Mouse (Mus musculus): ENCODE data around the gene AC170998.1. TPM values are rescaled to one million over a fixed set of nuclear protein-coding genes. Genes with fewer than 3 reads are reported as not detected.

The AC170998.1 gene
- polyA plus RNA-seq, 1 experiment from 2014 or later: 2.3 TPM

- Histone ChIP-seq H3K4me3 (replicated peaks; ENCODE audit: low read length) (no peak overlapping the region), H3K9ac (ENCODE audit: low read length) (no peak overlapping the region), H3K36me3 (ENCODE audit: control insufficient read depth, insufficient read depth, low read length) (peaks cover 22% of the 10 kb centered on the region), H3K27ac (ENCODE audit: low read length) (no peak overlapping the region), H3K4me2 (ENCODE audit: low read depth, low read length) (no peak overlapping the region), H3K27me3 (ENCODE audit: control insufficient read depth, insufficient read depth, low read length) (no peaks in the 10 kb centered on the region), H3K9me3 (replicated peaks; ENCODE audit: control insufficient read depth, low read length) (no peaks in the 10 kb centered on the region), H3K4me1 (ENCODE audit: control insufficient read depth, insufficient read depth, low read length) (no peaks in the 10 kb centered on the region)
- ATAC-seq (ENCODE audit: insufficient read depth, low FRiP score): no peak
- 79% methylated on average over 6 of the region's 6 CpGs for WGBS
These were observed 13.4 kb downstream of the AC170998.1 start for GRCm38 (mm10) chr17:28739244-28739643.

- 93% methylated on average over 11 of the region's 11 CpGs for WGBS
- no peak for ATAC-seq (ENCODE audit: insufficient read depth, low FRiP score)
- no peak overlapping the region for H3K4me3 ChIP-seq (replicated peaks; ENCODE audit: low read length)
- H3K4me2 ChIP-seq (ENCODE audit: low read depth, low read length): no peak overlapping the region
- no peaks in the 10 kb centered on the region for H3K4me1 ChIP-seq (ENCODE audit: control insufficient read depth, insufficient read depth, low read length)
- no peaks in the 10 kb centered on the region for H3K27me3 ChIP-seq (ENCODE audit: control insufficient read depth, insufficient read depth, low read length)
- H3K36me3 ChIP-seq (ENCODE audit: control insufficient read depth, insufficient read depth, low read length): peaks cover 26% of the 10 kb centered on the region
- no peak overlapping the region for H3K27ac ChIP-seq (ENCODE audit: low read length)
- no peaks in the 10 kb centered on the region for H3K9me3 ChIP-seq (replicated peaks; ENCODE audit: control insufficient read depth, low read length)
- no peak overlapping the region for H3K9ac ChIP-seq (ENCODE audit: low read length)
These were observed 17.4 kb downstream of the AC170998.1 start for GRCm38 (mm10) chr17:28743145-28743866.

- no peak overlapping the region for H3K9ac ChIP-seq (ENCODE audit: low read length)
- ATAC-seq (ENCODE audit: insufficient read depth, low FRiP score): no peak
- no peaks in the 10 kb centered on the region for H3K27me3 ChIP-seq (ENCODE audit: control insufficient read depth, insufficient read depth, low read length)
- no peaks in the 10 kb centered on the region for H3K9me3 ChIP-seq (replicated peaks; ENCODE audit: control insufficient read depth, low read length)
- 89% methylated on average over 9 of the region's 9 CpGs for WGBS
- H3K36me3 ChIP-seq (ENCODE audit: control insufficient read depth, insufficient read depth, low read length): peaks cover 26% of the 10 kb centered on the region
- no peak overlapping the region for H3K4me3 ChIP-seq (replicated peaks; ENCODE audit: low read length)
- H3K4me2 ChIP-seq (ENCODE audit: low read depth, low read length): no peak overlapping the region
- H3K27ac ChIP-seq (ENCODE audit: low read length): no peak overlapping the region
- no peaks in the 10 kb centered on the region for H3K4me1 ChIP-seq (ENCODE audit: control insufficient read depth, insufficient read depth, low read length)
These were observed 18.0 kb downstream of the AC170998.1 start for GRCm38 (mm10) chr17:28743916-28744315.

GRCm38 (mm10) chr17:28745773-28746172 is 19.9 kb downstream of the AC170998.1 start:
- no peaks in the 10 kb centered on the region for H3K4me1 ChIP-seq (ENCODE audit: control insufficient read depth, insufficient read depth, low read length)
- H3K4me3 ChIP-seq (replicated peaks; ENCODE audit: low read length): no peak overlapping the region
- 68% methylated on average over 6 of the region's 6 CpGs for WGBS
- no peak overlapping the region for H3K4me2 ChIP-seq (ENCODE audit: low read depth, low read length)
- peak; percentile 25; the same call in 1 of the 2 replicates for ATAC-seq (ENCODE audit: insufficient read depth, low FRiP score)
- no peak overlapping the region for H3K27ac ChIP-seq (ENCODE audit: low read length)
- no peaks in the 10 kb centered on the region for H3K27me3 ChIP-seq (ENCODE audit: control insufficient read depth, insufficient read depth, low read length)
- no peaks in the 10 kb centered on the region for H3K9me3 ChIP-seq (replicated peaks; ENCODE audit: control insufficient read depth, low read length)
- peaks cover 26% of the 10 kb centered on the region for H3K36me3 ChIP-seq (ENCODE audit: control insufficient read depth, insufficient read depth, low read length)
- H3K9ac ChIP-seq (ENCODE audit: low read length): no peak overlapping the region

GRCm38 (mm10) chr17:28748001-28748400 is 22.1 kb downstream of the AC170998.1 start:
- Histone ChIP-seq H3K27ac (ENCODE audit: low read length) (no peak overlapping the region), H3K9me3 (replicated peaks; ENCODE audit: control insufficient read depth, low read length) (no peaks in the 10 kb centered on the region), H3K4me2 (ENCODE audit: low read depth, low read length) (no peak overlapping the region), H3K27me3 (ENCODE audit: control insufficient read depth, insufficient read depth, low read length) (no peaks in the 10 kb centered on the region), H3K9ac (ENCODE audit: low read length) (no peak overlapping the region), H3K36me3 (ENCODE audit: control insufficient read depth, insufficient read depth, low read length) (peaks cover 16% of the 10 kb centered on the region), H3K4me3 (replicated peaks; ENCODE audit: low read length) (no peak overlapping the region), H3K4me1 (ENCODE audit: control insufficient read depth, insufficient read depth, low read length) (no peaks in the 10 kb centered on the region)
- no peak for ATAC-seq (ENCODE audit: insufficient read depth, low FRiP score)
- 87% methylated on average over 4 of the region's 4 CpGs for WGBS

- H3K4me1 ChIP-seq (ENCODE audit: control insufficient read depth, insufficient read depth, low read length): no peaks in the 10 kb centered on the region
- no peaks in the 10 kb centered on the region for H3K36me3 ChIP-seq (ENCODE audit: control insufficient read depth, insufficient read depth, low read length)
- no peak overlapping the region for H3K27ac ChIP-seq (ENCODE audit: low read length)
- no peaks in the 10 kb centered on the region for H3K27me3 ChIP-seq (ENCODE audit: control insufficient read depth, insufficient read depth, low read length)
- ATAC-seq (ENCODE audit: insufficient read depth, low FRiP score): no peak
- no peaks in the 10 kb centered on the region for H3K9me3 ChIP-seq (replicated peaks; ENCODE audit: control insufficient read depth, low read length)
- H3K9ac ChIP-seq (ENCODE audit: low read length): no peak overlapping the region
- H3K4me2 ChIP-seq (ENCODE audit: low read depth, low read length): no peak overlapping the region
- 70% methylated on average over 6 of the region's 6 CpGs for WGBS
- no peak overlapping the region for H3K4me3 ChIP-seq (replicated peaks; ENCODE audit: low read length)
These were observed 24.7 kb downstream of the AC170998.1 start for GRCm38 (mm10) chr17:28750580-28750979.

- Histone ChIP-seq H3K36me3 (ENCODE audit: control insufficient read depth, insufficient read depth, low read length) (no peaks in the 10 kb centered on the region), H3K27me3 (ENCODE audit: control insufficient read depth, insufficient read depth, low read length) (no peaks in the 10 kb centered on the region), H3K4me3 (replicated peaks; ENCODE audit: low read length) (no peak overlapping the region), H3K27ac (ENCODE audit: low read length) (no peak overlapping the region), H3K9me3 (replicated peaks; ENCODE audit: control insufficient read depth, low read length) (no peaks in the 10 kb centered on the region), H3K9ac (ENCODE audit: low read length) (no peak overlapping the region), H3K4me1 (ENCODE audit: control insufficient read depth, insufficient read depth, low read length) (no peaks in the 10 kb centered on the region), H3K4me2 (ENCODE audit: low read depth, low read length) (no peak overlapping the region)
- WGBS: 59% methylated on average over 5 of the region's 5 CpGs
- no peak for ATAC-seq (ENCODE audit: insufficient read depth, low FRiP score)
These were observed 30.6 kb downstream of the AC170998.1 start for GRCm38 (mm10) chr17:28756447-28756846.

- Histone ChIP-seq H3K27ac (ENCODE audit: low read length) (no peak overlapping the region), H3K9ac (ENCODE audit: low read length) (no peak overlapping the region), H3K4me1 (ENCODE audit: control insufficient read depth, insufficient read depth, low read length) (no peaks in the 10 kb centered on the region), H3K36me3 (ENCODE audit: control insufficient read depth, insufficient read depth, low read length) (no peaks in the 10 kb centered on the region), H3K4me2 (ENCODE audit: low read depth, low read length) (no peak overlapping the region), H3K4me3 (replicated peaks; ENCODE audit: low read length) (no peak overlapping the region), H3K27me3 (ENCODE audit: control insufficient read depth, insufficient read depth, low read length) (no peaks in the 10 kb centered on the region), H3K9me3 (replicated peaks; ENCODE audit: control insufficient read depth, low read length) (no peaks in the 10 kb centered on the region)
- WGBS: 70% methylated on average over 2 of the region's 2 CpGs
- ATAC-seq (ENCODE audit: insufficient read depth, low FRiP score): no peak
These were observed 31.6 kb downstream of the AC170998.1 start for GRCm38 (mm10) chr17:28757470-28757869.

GRCm38 (mm10) chr17:28760736-28761312 is 34.9 kb downstream of the AC170998.1 start:
- WGBS: 53% methylated on average over 8 of the region's 8 CpGs
- Histone ChIP-seq H3K27ac (ENCODE audit: low read length) (no peak overlapping the region), H3K27me3 (ENCODE audit: control insufficient read depth, insufficient read depth, low read length) (no peaks in the 10 kb centered on the region), H3K36me3 (ENCODE audit: control insufficient read depth, insufficient read depth, low read length) (no peaks in the 10 kb centered on the region), H3K9me3 (replicated peaks; ENCODE audit: control insufficient read depth, low read length) (no peaks in the 10 kb centered on the region), H3K4me1 (ENCODE audit: control insufficient read depth, insufficient read depth, low read length) (no peaks in the 10 kb centered on the region), H3K4me3 (replicated peaks; ENCODE audit: low read length) (no peak overlapping the region), H3K9ac (ENCODE audit: low read length) (no peak overlapping the region), H3K4me2 (ENCODE audit: low read depth, low read length) (no peak overlapping the region)
- ATAC-seq (ENCODE audit: insufficient read depth, low FRiP score): peak; percentile 48; the same call in 1 of the 2 replicates
